Mouse (Mus musculus): ENCODE results near the gene Clns1a. TPM values are rescaled to one million over a fixed set of nuclear protein-coding genes. Genes with fewer than 3 reads are reported as not detected.

The Clns1a gene
- total RNA-seq (2014; rRNA removed) (107 and 110 TPM in 2 replicates), polyA plus RNA-seq (2015; fragmentation: Nextera tagmentation; extraction: Ambion mirVana) (178 and 200 TPM in 2 replicates)

DNA sequence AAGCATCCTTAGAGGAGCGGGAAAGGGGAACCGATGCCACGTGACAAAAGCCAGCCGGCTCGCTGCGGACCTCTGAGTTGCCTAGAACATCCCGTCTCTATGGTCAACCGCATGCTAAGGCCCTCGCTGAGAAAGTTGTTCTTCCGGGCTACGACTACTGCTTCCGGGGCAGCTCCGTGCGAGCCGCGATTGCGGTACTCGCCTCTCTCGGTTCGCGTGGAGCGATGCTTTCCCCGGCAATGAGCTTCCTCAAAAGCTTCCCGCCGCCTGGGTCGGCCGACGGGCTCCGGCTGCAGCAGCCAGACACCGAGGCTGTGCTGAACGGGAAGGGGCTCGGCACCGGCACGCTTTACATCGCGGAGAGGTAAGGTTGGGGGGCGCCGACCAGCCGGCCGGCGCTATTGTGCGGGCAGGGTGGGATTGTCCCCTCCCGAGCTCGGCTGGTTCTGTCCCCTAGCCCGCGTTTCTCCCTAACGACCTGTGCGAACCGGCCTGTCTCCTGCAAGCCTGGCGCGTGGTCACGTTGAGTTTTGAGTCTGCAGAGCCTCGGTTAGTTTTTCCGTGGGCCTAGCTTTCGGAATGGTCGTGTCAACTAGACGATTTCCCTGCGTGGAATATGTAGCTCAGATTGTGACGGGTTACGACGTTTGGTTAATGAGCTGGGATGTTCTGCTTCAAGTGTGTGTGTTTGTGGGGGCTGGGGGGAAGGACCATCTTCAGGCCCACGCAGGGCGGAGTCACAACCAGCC lies at the start of gene Clns1a:
Gene Clns1a (plus strand): TSS at position 129 of the 749 bp plus-strand sequence.
- H3K4me2 ChIP-seq (ENCODE audit: low read depth), result peak within 1 kb of the TSS; percentile 70
- H3K4me1 ChIP-seq (ENCODE audit: insufficient read depth), result peaks cover 8% of the 10 kb centered on the region
- WGBS, result under 1% methylated on average over 63 of the region's 63 CpGs
- no peaks in the 10 kb centered on the region for H3K9me3 ChIP-seq (ENCODE audit: low read length)
- TF ChIP-seq CTCF (IDR thresholded peaks at IDR 0.05; ENCODE audit: low read depth), result no peak
- H3K4me3 ChIP-seq (ENCODE audit: low read depth, low read length), result peak within 1 kb of the TSS; percentile 99
- DNase-seq (peak; percentile 95), ATAC-seq (peak; percentile 99)
- no peaks in the 10 kb centered on the region for H3K36me3 ChIP-seq (ENCODE audit: insufficient read depth)
- H3K27ac ChIP-seq (ENCODE audit: low read depth, low read length), result peak within 1 kb of the TSS; percentile 89
- H3K27me3 ChIP-seq (ENCODE audit: insufficient read depth, low read length), result no peaks in the 10 kb centered on the region
- peak within 1 kb of the TSS; percentile 94 for H3K9ac ChIP-seq

DNA sequence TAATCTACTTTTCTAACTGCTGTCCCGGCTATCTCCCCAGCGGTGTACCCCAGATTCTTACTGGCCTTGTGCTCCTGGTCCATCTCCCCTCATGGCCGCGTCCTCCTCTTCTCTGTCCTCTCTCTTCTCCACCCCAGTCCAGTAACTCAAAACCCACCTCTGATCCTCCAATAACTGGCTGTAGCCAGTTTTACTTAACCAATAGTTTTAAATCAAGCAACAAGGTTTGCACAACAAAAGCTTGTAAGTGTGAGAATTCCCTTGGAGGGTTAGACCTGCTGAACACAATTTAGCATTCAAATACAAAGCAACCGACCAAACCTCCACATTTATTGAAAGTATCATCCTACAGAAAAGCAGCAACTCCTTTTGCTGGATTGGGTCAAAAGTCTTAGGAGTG lies 48.8 kb upstream of the Clns1a start:
- WGBS, result 92% methylated on average over 5 of the region's 5 CpGs
- no peaks in the 10 kb centered on the region for H3K9me3 ChIP-seq (ENCODE audit: low read length)
- no peak for TF ChIP-seq CTCF (IDR thresholded peaks at IDR 0.05; ENCODE audit: low read depth)
- no peak overlapping the region for H3K4me2 ChIP-seq (ENCODE audit: low read depth)
- H3K27ac ChIP-seq (ENCODE audit: low read depth, low read length), result no peak overlapping the region
- no peaks in the 10 kb centered on the region for H3K27me3 ChIP-seq (ENCODE audit: insufficient read depth, low read length)
- H3K36me3 ChIP-seq (ENCODE audit: insufficient read depth), result peaks cover 5% of the 10 kb centered on the region; the same call in 1 of the 2 replicates
- DNase-seq (no peak), ATAC-seq (no peak)
- H3K4me3 ChIP-seq (ENCODE audit: low read depth, low read length), result no peak overlapping the region
- H3K9ac ChIP-seq, result no peak overlapping the region
- no peaks in the 10 kb centered on the region for H3K4me1 ChIP-seq (ENCODE audit: insufficient read depth)

DNA sequence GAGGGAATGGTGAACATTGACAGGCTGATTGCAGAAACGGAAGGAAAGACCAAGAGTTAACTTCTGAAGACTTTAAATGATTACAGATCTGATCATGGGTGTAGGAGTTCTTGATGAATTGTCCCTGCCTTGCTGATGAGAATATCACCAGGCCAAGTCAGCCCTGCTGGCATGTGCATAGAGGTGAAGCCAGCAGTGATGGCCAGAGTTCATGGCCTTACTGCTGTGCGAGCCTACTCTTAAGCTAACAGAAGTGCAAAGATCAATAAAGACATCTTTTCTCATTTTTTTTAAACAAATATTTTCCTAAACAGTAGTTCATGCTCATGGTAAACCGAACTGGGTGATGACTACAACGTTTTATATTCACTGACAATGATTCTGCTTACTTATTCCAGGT lies 45.7 kb upstream of the Clns1a start:
- ATAC-seq (no peak), DNase-seq (no peak)
- no peak for TF ChIP-seq CTCF (IDR thresholded peaks at IDR 0.05; ENCODE audit: low read depth)
- no peak overlapping the region for H3K4me3 ChIP-seq (ENCODE audit: low read depth, low read length)
- H3K4me1 ChIP-seq (ENCODE audit: insufficient read depth), result no peaks in the 10 kb centered on the region
- H3K27ac ChIP-seq (ENCODE audit: low read depth, low read length), result no peak overlapping the region
- no peaks in the 10 kb centered on the region for H3K9me3 ChIP-seq (ENCODE audit: low read length)
- H3K36me3 ChIP-seq (ENCODE audit: insufficient read depth), result peaks cover 14% of the 10 kb centered on the region
- H3K4me2 ChIP-seq (ENCODE audit: low read depth), result no peak overlapping the region
- 94% methylated on average over 4 of the region's 4 CpGs for WGBS
- no peaks in the 10 kb centered on the region for H3K27me3 ChIP-seq (ENCODE audit: insufficient read depth, low read length)
- no peak overlapping the region for H3K9ac ChIP-seq

DNA sequence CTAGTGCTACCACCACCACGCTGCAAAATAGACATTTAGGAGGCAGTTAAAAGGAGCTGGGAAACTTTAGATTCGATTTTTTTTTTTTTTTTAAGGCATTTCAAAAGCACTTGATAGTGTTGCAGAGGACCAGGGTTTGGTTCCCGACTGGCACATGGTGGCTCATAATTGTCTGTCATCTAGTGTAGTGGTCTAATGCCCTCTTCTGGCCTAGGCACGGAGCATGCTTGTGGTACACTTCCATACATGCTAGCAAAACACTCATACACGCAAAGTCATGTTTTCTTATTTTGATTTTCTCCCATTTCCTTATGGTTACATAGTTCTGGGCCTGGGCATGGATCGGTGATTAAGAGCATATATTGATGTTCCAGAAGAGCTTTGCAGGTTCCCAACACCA lies 40.3 kb upstream of the Clns1a start:
- Histone ChIP-seq H3K27ac (ENCODE audit: low read depth, low read length) (no peak overlapping the region), H3K36me3 (ENCODE audit: insufficient read depth) (peaks cover 19% of the 10 kb centered on the region), H3K9me3 (ENCODE audit: low read length) (no peaks in the 10 kb centered on the region), H3K4me1 (ENCODE audit: insufficient read depth) (no peaks in the 10 kb centered on the region), H3K4me3 (ENCODE audit: low read depth, low read length) (no peak overlapping the region), H3K9ac (no peak overlapping the region), H3K27me3 (ENCODE audit: insufficient read depth, low read length) (no peaks in the 10 kb centered on the region), H3K4me2 (ENCODE audit: low read depth) (no peak overlapping the region)
- no peak for TF ChIP-seq CTCF (IDR thresholded peaks at IDR 0.05; ENCODE audit: low read depth)
- no peak for DNase-seq
- ATAC-seq, result no peak
- 89% methylated on average over 6 of the region's 6 CpGs for WGBS

DNA sequence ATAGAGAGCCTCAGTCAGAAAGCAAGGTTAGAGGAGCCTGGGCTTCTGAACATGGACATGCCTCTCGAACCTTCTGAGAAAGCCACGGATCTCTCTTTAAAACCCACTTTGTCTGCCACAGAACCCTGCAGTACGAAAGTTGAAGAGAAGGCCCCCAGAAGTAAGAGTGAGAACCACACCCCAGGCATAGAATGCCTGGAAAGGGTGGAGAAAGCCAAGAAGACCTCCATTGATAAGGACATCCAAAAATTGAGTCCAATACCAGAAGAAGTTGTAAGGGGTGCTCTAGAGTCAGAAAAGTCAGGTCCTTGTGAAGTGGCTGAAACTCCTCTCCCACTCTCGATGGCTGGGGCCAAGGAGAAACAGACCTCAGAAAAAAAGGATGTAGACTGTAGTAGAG lies 34.8 kb upstream of the Clns1a start:
- no peaks in the 10 kb centered on the region for H3K4me1 ChIP-seq (ENCODE audit: insufficient read depth)
- DNase-seq, result no peak
- H3K4me3 ChIP-seq (ENCODE audit: low read depth, low read length), result no peak overlapping the region
- no peak for TF ChIP-seq CTCF (IDR thresholded peaks at IDR 0.05; ENCODE audit: low read depth)
- H3K27ac ChIP-seq (ENCODE audit: low read depth, low read length), result no peak overlapping the region
- H3K4me2 ChIP-seq (ENCODE audit: low read depth), result no peak overlapping the region
- no peak for ATAC-seq
- 94% methylated on average over 4 of the region's 4 CpGs for WGBS
- no peaks in the 10 kb centered on the region for H3K9me3 ChIP-seq (ENCODE audit: low read length)
- H3K9ac ChIP-seq, result no peak overlapping the region
- peaks cover 27% of the 10 kb centered on the region for H3K36me3 ChIP-seq (ENCODE audit: insufficient read depth)
- no peaks in the 10 kb centered on the region for H3K27me3 ChIP-seq (ENCODE audit: insufficient read depth, low read length)

DNA sequence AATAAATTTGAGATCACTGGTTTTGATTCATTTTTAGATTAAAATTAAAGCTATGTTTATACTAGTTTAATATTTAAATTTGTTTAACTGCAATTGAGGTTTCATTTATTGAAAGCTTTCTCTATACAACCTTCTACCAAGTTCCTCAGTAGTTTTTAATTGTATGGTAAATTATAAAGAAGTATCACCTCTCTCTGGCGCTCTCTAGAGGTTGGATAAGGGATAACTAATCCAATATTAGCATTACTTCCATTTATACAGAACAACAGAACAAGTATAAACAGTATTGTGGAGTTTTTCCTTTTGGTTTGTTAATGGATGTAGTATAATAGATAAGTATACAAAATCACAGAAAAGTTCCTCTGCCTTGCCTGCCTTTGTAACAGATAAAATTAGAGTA lies 17.2 kb upstream of the Clns1a start:
- H3K9me3 ChIP-seq (ENCODE audit: low read length), result no peaks in the 10 kb centered on the region
- DNase-seq (peak; percentile 51), ATAC-seq (no peak)
- H3K27me3 ChIP-seq (ENCODE audit: insufficient read depth, low read length), result no peaks in the 10 kb centered on the region
- no peak overlapping the region for H3K4me2 ChIP-seq (ENCODE audit: low read depth)
- WGBS, result 21% methylated on average over 1 of the region's 1 CpGs
- H3K36me3 ChIP-seq (ENCODE audit: insufficient read depth), result peaks cover 30% of the 10 kb centered on the region
- H3K4me3 ChIP-seq (ENCODE audit: low read depth, low read length), result no peak overlapping the region
- H3K27ac ChIP-seq (ENCODE audit: low read depth, low read length), result no peak overlapping the region
- H3K4me1 ChIP-seq (ENCODE audit: insufficient read depth), result no peaks in the 10 kb centered on the region
- no peak overlapping the region for H3K9ac ChIP-seq
- peak; percentile 49 for TF ChIP-seq CTCF (IDR thresholded peaks at IDR 0.05; ENCODE audit: low read depth)

DNA sequence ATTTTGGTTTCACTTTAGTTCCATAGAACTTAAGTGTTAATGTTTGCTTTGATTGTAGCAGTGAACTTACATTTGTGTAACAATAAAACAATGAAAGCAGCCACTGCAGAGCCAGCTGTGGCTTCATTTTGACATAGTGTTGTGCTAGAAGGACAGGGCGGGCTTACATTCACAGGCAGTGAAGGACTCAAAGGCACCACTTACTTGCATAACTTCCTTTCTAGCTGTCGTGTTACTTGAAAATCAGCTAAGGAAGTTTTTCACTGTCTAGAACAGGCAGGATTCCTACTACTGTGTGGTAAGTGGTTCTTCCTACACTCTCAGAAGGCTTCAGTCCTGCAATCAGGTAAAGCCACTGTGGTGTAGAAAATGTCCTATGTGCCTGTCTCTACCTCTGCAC lies 8.6 kb upstream of the Clns1a start:
- DNase-seq, result no peak
- Histone ChIP-seq H3K36me3 (ENCODE audit: insufficient read depth) (peaks cover 32% of the 10 kb centered on the region), H3K27me3 (ENCODE audit: insufficient read depth, low read length) (no peaks in the 10 kb centered on the region), H3K9me3 (ENCODE audit: low read length) (no peaks in the 10 kb centered on the region), H3K9ac (no peak overlapping the region), H3K4me1 (ENCODE audit: insufficient read depth) (no peaks in the 10 kb centered on the region), H3K4me2 (ENCODE audit: low read depth) (no peak overlapping the region), H3K4me3 (ENCODE audit: low read depth, low read length) (no peak overlapping the region), H3K27ac (ENCODE audit: low read depth, low read length) (no peak overlapping the region)
- no peak for TF ChIP-seq CTCF (IDR thresholded peaks at IDR 0.05; ENCODE audit: low read depth)
- 87% methylated on average over 2 of the region's 2 CpGs for WGBS
- no peak for ATAC-seq
